Mouse (Mus musculus): ENCODE results near the gene Stmn1.
"Not testable (repeated sequence)": the region's sequence is repeated elsewhere in the genome, so short reads cannot be mapped to it uniquely, and the experiment has no call there.

Stmn1 gene

GRCm38 (mm10) chr4:134485151-134485900 lies 17.2 kb downstream of the Stmn1 start:
- DNase-seq (ENCODE audit: low spot score) = no peak

- DNase-seq (ENCODE audit: low spot score) = no peak
Measured at GRCm38 (mm10) chr4:134488211-134488610, 20.1 kb downstream of the Stmn1 start.

- DNase-seq (ENCODE audit: low spot score) = no peak
Measured at GRCm38 (mm10) chr4:134489986-134490665, 22.0 kb downstream of the Stmn1 start.

- no peak for DNase-seq (ENCODE audit: low spot score)
Measured at GRCm38 (mm10) chr4:134491716-134492115, 23.6 kb downstream of the Stmn1 start.

GRCm38 (mm10) chr4:134494161-134494560 lies 26.0 kb downstream of the Stmn1 start:
- DNase-seq (ENCODE audit: low spot score) = not testable (repeated sequence)

GRCm38 (mm10) chr4:134494780-134495545 lies 26.8 kb downstream of the Stmn1 start:
- no peak for DNase-seq (ENCODE audit: low spot score)

- no peak for DNase-seq (ENCODE audit: low spot score)
Measured at GRCm38 (mm10) chr4:134495546-134495923, 27.4 kb downstream of the Stmn1 start.

- no peak for DNase-seq (ENCODE audit: low spot score)
Measured at GRCm38 (mm10) chr4:134496595-134497210, 28.6 kb downstream of the Stmn1 start, which contains the start of gene Paqr7. TSS of gene Paqr7 (plus strand) at chr4:134496697.

- DNase-seq (ENCODE audit: low spot score) = no peak
Measured at GRCm38 (mm10) chr4:134497223-134497622, 29.1 kb downstream of the Stmn1 start.

GRCm38 (mm10) chr4:134497986-134498731 lies 30.0 kb downstream of the Stmn1 start:
- no peak for DNase-seq (ENCODE audit: low spot score)

- not testable (repeated sequence) for DNase-seq (ENCODE audit: low spot score)
Measured at GRCm38 (mm10) chr4:134498983-134499382, 30.9 kb downstream of the Stmn1 start.

- DNase-seq (ENCODE audit: low spot score) = no peak
Measured at GRCm38 (mm10) chr4:134501095-134501494, 33.0 kb downstream of the Stmn1 start.

GRCm38 (mm10) chr4:134503686-134504357 lies 35.7 kb downstream of the Stmn1 start:
- no peak for DNase-seq (ENCODE audit: low spot score)

GRCm38 (mm10) chr4:134505303-134505789 lies 37.2 kb downstream of the Stmn1 start:
- DNase-seq (ENCODE audit: low spot score) = no peak

GRCm38 (mm10) chr4:134505966-134506594 lies 38.0 kb downstream of the Stmn1 start:
- DNase-seq (ENCODE audit: low spot score) = no peak

- DNase-seq (ENCODE audit: low spot score) = no peak
Measured at GRCm38 (mm10) chr4:134506713-134507112, 38.6 kb downstream of the Stmn1 start.

GRCm38 (mm10) chr4:134510396-134510795 lies 42.3 kb downstream of the Stmn1 start:
- no peak for DNase-seq (ENCODE audit: low spot score)

GRCm38 (mm10) chr4:134510845-134511411 lies 42.8 kb downstream of the Stmn1 start, which contains the start of gene Aunip:
TSS of gene Aunip (plus strand) at chr4:134510999.
- DNase-seq (ENCODE audit: low spot score) = peak; percentile 51

- no peak for DNase-seq (ENCODE audit: low spot score)
Measured at GRCm38 (mm10) chr4:134511730-134512129, 43.6 kb downstream of the Stmn1 start.

GRCm38 (mm10) chr4:134512798-134513197 lies 44.7 kb downstream of the Stmn1 start:
- no peak for DNase-seq (ENCODE audit: low spot score)

Measured in urinary bladder, postnatal 10 days (tissue).